Mouse (Mus musculus) heart, postnatal 10 days (tissue): ENCODE results near the gene Tbcc. TPM values are rescaled to one million over a fixed set of nuclear protein-coding genes. Genes with fewer than 3 reads are reported as not detected.
"Not testable (repeated sequence)": the region's sequence is repeated elsewhere in the genome, so short reads cannot be mapped to it uniquely, and the experiment has no call there.

ENCODE experiments used
- DNase-seq, 2 experiments: peaks; one replicate each; pipeline ENCODE4 v3.0.0; 2021
- intact Hi-C: fragments of 180-260 bp; cut with DNase I; formaldehyde crosslinking; loops from one replicate; pipeline ENCODE4 v1.15.1; 2025
- total RNA-seq, 2 experiments: library from RNA; stranded (reverse); gene quantifications; 2 replicates each; pipeline ENCODE4 v1.2.3; 2021

Gene Tbcc
- total RNA-seq = 10 to 100 TPM; 21.1 to 24.0 TPM

DNA sequence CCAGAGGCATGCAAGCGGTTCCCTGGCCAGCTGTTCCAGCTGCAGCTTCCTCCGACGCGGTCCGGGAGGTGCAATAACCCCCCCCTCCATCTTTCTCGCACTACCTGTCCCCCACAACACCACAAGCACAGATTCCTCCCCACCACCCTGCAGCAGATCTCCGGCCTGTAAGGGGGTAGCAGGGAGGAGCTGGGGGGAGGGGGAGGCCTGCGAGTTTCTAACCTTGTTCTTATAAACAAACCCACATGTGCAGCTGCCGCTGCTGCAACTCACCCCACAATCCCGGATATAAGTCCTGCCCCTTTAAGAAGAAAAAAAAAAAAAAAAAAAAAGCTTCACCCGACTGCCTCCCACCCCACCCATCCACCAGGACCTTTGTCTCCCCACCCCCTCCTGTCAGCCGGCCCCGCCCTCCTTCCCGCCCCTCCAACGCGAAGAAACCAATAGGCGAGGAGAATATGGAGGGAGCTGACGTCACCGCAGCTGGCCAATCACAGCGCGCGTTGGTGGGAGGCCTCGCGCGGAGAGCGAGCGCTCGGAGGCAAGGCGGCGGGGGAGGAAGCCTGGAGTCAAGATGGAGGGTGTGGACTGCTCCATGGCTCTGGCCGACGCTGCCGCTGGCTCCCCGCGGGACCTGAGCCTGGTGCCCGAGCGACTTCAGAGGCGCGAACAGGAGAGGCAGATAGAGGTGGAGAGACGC is at the start of gene Tbcc:
Tbcc (plus strand) TSS at position 569 of the 700 bp plus-strand sequence.
- intact Hi-C loops = loop anchor here (1.0 kb wide), 1 partner anchor 34 kb away; no protein-coding TSS in a partner anchor
- peak; percentile 97 to 98 for DNase-seq

DNA sequence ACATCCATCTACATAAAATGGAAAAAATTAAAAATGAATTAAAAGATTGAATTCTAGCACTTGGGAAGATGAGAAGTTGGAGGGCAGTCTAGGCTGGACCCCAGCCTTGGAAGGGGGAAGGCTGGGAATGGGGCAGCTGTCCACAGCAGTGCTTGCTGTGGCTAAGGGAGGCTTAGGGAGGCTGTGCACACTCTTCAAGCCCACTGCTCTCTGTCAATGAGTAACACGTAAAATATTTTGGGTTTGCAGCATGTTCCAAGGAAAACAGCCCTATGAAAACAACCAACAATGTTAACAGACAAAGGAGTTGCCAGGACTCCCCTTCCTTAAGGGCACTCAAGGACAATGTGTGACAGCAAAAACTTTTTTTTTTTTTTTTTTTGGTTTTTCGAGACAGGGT is 47.5 kb upstream of the Tbcc start:
- intact Hi-C loops = no loop called here
- DNase-seq = peak; percentile 35 to 41

DNA sequence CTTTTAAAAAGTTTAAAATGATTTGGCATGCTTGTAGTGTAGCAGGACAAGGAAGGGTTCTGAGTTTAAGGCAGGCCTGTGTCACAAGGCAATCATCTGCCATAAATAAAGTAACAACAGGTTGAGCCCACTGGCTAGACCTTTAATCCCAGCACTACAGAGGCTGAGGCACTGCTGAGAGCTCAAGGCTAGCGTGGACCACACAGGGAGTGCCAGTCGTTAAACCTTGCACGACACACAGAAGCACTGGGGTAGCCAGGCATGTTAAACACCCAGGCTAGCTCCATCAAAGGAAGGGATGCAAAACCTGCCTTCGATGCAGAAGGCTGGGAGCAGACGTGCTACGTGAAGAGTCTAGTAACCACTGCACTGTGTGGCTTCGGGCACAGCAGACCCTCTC is 46.8 kb upstream of the Tbcc start:
- DNase-seq = no peak
- intact Hi-C loops = no loop called here

DNA sequence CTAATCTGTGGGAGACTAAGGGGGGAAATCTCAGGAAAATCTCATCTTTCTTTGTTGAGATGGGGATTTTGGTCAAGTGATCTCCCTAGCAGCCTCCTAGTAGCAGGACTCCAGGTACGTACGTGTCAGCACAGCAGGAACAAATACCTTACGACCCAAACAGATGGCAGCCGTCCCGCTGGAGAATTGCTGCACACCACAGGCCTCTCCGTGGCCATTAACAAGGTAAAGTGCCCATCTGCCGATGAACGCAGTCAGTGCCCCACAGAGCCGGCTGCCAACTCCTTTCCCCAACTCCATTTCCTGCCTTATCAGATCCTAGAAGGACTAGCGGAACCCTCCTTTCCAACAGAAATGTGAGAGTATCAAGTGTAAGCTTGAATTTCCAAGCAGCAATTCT is 45.7 kb upstream of the Tbcc start:
- intact Hi-C loops = no loop called here
- DNase-seq = no peak

DNA sequence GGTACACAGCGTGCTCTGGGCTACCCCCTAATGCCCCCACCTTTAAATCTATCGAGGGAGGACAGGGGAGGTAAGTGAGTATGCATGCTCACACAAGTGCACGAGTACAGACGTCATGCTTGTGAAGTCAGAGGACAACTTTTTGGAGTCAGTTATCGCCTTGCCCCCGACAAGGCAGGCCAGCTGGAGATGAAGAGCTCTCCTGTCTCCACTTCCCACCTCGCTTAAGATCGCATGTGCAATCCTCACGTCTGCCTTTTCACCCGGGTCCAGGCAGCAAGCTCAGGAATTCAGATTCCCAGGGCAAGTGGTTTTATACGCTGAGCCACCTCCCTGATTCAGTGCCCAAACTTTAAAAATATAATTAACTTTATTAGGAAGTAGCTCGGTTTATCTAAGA is 45.2 kb upstream of the Tbcc start:
- DNase-seq = no peak

DNA sequence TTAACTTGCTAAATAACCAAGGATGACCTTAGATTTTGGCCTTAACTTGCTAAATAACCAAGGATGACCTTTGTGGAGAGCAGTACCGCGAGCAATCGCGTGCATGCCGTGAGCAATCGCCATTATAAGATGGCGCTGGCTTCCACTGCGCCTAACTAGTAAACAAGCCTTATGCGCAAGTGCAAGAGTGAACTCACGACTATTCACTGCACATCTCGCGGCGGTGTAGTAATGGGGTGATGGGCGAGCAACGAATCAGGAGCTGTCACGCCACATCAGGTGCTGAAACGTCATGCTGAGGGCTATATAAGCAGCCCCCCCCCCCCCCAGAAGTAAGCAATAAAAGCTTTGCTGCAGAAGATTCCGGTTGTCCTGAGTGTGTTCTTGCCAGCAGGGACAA is 43.9 kb upstream of the Tbcc start:
- DNase-seq, intact Hi-C loops: not testable (repeated sequence)

More for the DNA sequence above, 45.2 kb upstream of the Tbcc start:
- intact Hi-C loops = no loop called here

DNA sequence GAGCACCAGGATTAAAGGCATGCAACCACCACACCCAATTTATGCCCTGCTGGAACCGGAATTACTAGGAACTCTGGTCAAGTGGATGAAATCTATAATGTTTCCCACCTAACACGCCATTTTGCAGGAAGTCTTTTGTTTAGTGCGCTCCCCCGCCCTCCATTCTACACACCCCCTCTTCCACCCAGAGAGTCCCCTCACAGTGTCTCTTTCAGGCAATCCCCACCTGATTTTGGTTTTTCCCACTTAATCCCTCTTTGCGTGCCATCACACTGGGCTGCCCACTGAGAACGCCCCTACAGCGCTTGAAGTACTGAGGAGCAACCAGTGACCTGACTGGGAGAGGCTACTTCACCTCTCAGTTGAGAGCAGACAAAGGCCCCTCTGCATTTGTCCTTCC is 43.3 kb upstream of the Tbcc start:
- intact Hi-C loops = no loop called here
- DNase-seq = no peak

DNA sequence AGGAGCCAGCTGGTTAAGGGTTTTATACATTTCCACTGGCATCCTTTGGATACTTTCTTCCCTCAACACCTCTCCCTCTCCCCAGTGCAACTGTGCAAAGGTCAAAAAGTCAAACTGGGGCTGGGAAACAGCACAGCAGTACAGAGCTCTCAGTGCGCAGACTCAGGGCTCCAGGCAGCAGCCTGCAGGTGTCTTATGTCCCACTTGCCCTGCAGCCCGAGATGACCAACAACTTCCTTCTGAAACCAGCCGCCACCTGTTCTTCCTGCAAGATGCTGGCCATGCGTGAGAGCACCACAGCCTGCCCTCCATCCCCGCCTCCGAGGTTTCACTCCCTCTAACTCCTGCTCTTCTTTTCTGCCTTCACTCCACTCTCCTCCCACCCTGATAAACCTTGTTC is 37.8 kb upstream of the Tbcc start:
- DNase-seq = no peak
- intact Hi-C loops = no loop called here

DNA sequence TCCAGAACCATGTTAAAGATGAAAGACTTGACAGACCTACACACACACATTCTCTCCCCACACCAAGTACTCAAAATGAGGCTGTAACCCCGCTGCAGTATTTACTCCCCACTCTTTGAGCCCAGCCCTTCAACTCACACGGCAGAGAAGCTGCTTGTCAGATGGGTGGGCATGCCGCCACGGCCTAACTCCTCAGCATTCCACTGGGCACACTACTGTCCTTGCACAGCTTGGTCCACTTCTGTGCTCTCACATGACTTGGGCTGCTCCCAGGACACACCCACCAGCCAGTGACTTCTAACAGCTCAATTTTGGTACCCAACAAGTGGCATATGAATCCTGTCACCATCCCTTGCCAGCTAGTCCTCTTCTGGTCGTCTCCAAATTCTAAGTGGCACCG is 37.2 kb upstream of the Tbcc start:
- peak; percentile 82 for DNase-seq
- intact Hi-C loops = no loop called here

DNA sequence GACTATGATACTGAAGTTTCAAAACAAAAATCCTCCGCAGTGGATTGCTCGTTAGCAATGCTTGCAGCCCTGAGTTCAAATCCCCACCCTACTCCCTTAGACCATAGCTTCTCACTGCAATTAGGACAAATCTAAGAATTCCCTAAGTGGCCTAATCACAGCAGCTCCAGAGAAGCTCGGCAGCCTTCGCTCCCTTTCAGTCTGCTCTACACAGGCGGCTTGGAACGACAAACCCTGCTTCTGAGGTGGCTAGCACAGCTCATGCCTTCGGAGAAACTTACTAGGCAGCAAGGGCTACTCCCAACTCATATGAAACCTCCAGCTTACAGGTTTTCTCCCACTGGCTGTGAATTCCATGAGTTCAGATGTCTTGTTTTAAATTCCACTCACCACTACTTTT is 36.4 kb upstream of the Tbcc start:
- intact Hi-C loops = no loop called here

DNA sequence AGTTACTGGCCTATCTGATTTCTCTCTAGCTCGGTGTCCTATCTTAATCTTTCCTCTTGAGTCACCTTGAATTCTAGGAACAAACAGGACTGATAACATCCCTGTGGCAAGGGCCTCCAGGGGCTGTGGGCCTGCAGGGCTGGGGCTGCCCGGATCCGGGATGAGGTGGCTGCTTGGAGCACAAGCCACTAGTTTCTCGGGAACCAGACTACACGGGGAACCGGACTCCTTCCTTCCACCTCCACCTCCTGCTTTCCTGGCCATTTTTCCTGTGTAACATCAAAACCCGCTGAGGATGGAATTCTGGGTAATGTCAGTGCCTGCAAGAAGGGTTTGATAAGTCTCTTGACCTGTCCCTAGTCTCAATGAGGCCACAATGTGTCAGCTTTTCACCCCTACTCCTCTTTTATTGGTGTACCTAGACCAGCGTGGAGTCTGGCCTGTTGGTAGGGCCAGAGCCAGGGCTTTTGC is 35.8 kb upstream of the Tbcc start:
- intact Hi-C loops = no loop called here
- peak; percentile 42 to 48 for DNase-seq

More for the DNA sequence above, 36.4 kb upstream of the Tbcc start:
- DNase-seq = no peak

DNA sequence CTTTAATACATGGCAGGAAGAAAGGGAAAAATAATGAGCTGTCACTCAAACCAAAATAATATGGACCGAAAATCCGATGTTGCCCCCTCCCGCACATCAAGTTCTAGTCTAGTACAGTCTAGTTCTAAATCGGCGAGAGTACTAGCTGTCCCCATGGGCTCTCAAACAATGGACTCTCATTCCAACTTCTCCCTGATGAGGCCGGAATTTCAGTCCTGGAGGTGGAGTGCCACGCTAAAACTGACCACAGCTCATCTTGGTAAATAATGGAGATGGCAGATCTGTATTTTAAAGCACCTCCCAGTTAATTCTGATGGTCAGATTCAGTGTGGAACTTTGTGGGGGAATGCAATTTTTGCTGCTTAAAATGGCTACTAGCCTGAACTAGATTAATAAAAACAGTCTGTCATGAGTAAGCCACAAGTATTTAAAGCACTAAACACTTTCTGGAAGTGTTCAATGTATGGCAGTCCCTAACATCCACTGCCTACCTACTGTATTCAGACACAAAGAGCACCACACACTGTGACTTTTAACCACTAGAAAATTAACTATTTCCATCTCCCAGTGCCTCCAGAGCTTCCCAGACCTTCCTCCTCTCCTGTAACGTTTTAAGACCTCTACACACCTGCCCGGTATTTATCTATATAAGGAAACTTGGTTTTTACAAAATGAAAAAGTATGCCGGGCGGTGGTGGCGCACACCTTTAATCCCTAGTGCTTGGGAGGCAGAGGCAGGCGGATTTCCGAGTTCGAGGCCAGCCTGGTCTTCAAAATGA is 35.0 kb upstream of the Tbcc start:
- peak; percentile 52 to 53 for DNase-seq
- intact Hi-C loops = loop anchor here (1.0 to 2.0 kb wide), 2 partner anchors 35 to 73 kb away; partner anchors contain the start of genes Rpl7l1 and Tbcc

DNA sequence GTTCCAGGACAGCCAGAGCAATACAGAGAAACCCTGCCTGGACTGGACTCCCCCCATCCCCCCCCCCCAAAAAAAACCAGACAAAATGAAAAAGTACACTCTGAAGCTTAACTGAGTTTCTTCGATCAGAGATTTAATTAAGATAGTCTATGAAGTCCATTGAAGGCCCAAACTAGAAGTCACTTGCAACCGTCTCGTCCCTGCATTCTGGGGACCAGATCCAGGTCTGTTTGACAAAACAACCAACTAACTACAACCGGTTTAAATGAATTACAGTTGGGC is 34.4 kb upstream of the Tbcc start:
- DNase-seq = no peak
- intact Hi-C loops = loop anchor here (1.0 to 2.0 kb wide), 2 partner anchors 34 to 73 kb away; partner anchors contain the start of genes Rpl7l1 and Tbcc

DNA sequence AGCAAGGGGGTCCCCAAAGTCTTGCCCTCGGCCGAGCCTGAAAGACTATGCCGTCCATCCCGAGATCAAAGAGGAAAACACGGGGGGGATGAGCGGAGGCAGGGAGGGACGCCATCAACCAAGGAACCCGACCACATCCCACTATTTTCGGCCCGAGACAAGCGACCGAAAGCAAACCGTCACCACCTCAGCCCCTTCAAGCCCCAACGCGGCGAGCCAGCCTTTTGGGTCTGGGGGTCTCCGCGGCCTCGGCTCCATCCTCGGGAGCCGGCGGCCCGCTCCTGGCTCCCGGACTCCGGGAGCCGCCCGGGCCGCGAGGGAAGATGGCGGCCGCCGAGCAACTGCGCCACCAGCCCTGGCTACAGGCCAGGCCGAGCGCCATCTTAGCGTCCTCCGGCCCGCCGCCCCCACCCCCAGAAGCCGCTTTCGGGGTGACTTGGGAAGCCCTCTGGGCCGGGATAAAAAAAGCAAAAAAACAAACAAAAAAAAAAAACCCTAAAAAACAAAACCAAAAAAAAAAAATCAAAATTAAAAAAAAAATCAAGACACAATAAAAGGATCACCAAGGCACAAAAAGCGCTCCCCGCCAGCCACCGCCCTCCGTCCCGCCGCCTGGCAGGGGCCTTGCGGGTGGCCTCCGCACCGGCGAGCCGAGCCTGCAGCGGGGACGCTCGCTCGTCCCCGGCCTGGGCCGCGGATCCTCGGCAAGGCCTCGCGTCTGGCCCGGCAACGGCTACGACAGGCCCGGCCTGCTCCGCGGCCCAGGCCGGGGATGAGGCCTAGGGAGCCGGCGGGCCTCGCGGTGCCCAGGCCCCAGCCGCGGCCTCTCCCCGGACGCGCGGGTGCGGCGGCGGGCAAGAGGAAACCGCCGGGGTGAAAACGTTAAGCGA is 33.8 kb upstream of the Tbcc start:
- intact Hi-C loops = loop anchor here (1.0 to 2.0 kb wide), 2 partner anchors 34 to 74 kb away; partner anchors contain the start of genes Rpl7l1 and Tbcc
- peak; percentile 89 to 90 for DNase-seq

DNA sequence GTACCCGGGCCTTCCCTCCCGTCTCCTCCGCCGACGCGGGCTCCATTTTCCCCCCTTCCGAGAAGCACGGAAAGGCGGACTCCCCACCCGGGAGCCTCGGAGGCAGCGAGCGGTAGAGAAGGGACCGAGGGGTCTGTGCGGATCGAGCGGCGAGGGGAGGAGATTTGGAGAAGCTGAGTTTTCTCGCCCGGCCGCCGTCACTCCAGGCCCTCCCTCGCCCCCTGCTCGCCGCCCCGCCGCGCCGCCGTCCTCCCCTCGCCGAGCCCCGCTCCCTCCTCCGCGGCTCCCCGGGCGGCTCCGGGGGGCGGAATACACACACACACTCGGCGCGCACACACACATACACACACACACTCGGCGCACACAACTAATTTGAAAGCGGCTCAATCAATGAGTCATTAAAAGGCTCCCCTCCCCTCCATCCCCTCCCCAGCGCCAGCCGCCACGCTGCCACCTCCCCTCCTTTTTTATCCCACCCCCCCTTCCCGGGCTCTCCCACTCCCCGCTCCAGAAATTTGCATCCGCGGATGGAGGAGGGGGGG is 33.1 kb upstream of the Tbcc start:
- peak; percentile 84 to 88 for DNase-seq
- intact Hi-C loops = loop anchor here (2.0 kb wide), 1 partner anchor 75 kb away; the partner anchor contains the start of gene Rpl7l1

DNA sequence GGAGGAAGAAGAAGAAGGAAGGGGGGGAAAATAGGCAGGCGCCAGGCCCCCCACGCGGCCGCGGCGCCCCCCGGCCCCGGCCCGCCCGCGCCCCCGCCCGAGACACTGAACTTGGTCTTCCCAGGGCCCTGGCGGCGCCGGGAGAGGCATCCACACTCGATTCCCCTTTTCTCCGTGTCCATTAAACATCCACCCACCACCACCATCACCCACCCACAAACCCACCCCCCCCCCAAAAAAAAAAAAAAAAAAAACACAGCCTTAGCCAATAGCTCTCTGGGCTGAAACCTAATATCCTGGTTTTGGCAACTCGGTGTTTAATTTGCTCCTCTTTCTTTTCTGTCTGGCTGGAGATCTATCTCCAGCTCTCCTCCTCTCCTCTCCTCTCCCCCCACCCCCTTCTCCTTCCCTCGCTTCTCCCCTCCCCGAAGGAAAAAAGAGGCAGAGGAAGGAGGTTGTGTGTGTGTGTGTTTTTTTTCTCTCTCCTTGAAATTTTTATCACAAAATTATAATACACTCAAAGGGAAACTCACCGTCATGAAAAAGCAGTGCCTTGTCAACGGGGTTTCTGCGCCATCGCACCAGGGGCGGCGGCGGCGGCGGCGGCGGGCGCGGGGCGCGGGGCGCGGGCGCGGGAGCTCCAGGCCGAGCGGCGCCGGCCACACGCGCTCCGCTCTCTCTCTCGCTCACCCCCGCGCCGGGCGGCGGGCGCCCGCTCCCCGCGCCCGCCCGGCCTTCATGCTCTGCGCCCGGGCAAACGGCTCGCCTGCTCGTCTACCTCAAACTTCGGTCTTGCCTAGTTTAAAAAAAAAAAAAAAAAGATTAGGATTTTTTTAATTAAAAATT is 32.4 kb upstream of the Tbcc start, which contains the start of gene Bicral:
Bicral (minus strand) TSS at position 580 of the 846 bp plus-strand sequence.
- peak; percentile 85 for DNase-seq
- intact Hi-C loops = loop anchor here (2.0 kb wide), 1 partner anchor 75 kb away; the partner anchor contains the start of gene Rpl7l1

DNA sequence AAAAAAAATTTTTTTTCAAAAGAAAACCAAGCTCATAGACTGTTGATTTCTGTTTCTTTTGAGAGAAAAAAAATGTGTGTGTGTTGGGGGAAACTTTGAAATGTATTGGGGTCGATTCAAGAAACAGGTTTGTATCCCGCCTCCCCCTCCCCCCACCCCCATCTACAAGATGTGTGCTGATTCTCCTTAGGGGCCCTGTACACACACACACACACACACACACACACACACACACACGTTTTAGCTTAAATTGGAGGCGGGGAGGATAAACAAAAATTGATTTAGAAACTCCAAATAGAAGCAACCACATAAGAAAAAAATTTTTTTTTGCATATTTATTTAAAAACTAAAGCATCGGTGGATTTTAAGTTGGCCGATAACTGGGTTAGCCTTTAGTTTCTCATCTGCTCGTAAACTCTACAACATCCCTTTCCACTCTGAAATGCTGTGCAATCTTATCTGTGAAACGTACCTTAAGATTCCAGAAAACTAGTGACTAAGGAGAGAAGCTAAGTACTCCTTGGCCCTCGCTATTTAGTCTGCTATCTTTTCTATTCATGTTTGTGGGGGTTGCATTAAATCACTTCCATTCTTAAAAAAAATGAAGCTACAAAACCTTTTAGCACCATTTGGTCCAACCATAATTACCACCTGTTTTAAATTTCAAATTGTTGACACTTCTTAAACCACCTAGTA is 31.6 kb upstream of the Tbcc start:
- no peak for DNase-seq
- intact Hi-C loops = no loop called here

DNA sequence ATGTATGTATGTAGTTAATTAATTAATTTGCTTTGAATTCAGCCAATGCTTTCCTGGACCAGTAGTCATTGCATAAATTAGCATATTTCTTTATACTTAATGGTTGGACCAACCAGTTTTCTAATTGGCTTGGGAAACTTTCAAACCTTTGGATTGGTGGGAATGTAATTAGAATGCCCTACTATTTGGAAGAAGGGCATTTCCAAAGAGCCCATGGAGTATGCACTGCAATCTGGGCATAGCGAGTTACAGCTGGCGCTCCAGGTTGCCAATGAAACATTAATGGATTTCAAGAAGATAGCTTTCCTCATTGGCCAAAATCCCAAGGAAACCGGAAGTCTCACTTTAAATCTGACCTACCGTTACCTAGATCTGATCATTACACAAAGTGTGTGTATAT is 30.4 kb upstream of the Tbcc start:
- DNase-seq = no peak
- intact Hi-C loops = no loop called here
